Mouse (Mus musculus) gastrocnemius, postnatal 36 days (tissue): ENCODE data around the gene Zpbp. TPM values are rescaled to one million over a fixed set of nuclear protein-coding genes. Genes with fewer than 3 reads are reported as not detected.

Source experiments
- total RNA-seq, 2 experiments: library from RNA; stranded (reverse); gene quantifications; 2 replicates each; pipeline ENCODE4 v1.2.3; 2021

Gene Zpbp
- total RNA-seq, 2 experiments from 2014 or later: 0.15 to 0.20 TPM

Other genes with a start within 250 kb of the Zpbp start
- gene Spata48, start 314 bp downstream of the Zpbp start, total RNA-seq: under 1 TPM in 1 of 2 experiments, not detected in 1; 0.51 TPM
- not detected for gene 4930512M02Rik, start 165.4 kb upstream of the Zpbp start, total RNA-seq
- 1 to 10 TPM in 1 of 2 experiments, under 1 TPM in 1; 0.32 to 2.4 TPM for gene Ikzf1, start 222.6 kb upstream of the Zpbp start, total RNA-seq